Mouse (Mus musculus) myocyte (in vitro differentiated cells): Measurements from ENCODE around the gene Ntrk3. TPM values are rescaled to one million over a fixed set of nuclear protein-coding genes. Genes with fewer than 3 reads are reported as not detected.

Source experiments
- H3K27me3 ChIP-seq: one replicate; pipeline ENCODE4 v1.6.1; 2011; ENCODE audit not compliant: control insufficient read depth, insufficient read depth, insufficient read length
- H3K36me3 ChIP-seq: one replicate; pipeline ENCODE4 v1.6.1; 2011; ENCODE audit not compliant: control insufficient read depth, insufficient read depth
- H3K4me2 ChIP-seq: one replicate; pipeline ENCODE4 v1.6.1; 2011; ENCODE audit warnings: low read depth, control low read depth
- H3K4me3 ChIP-seq: one replicate; pipeline ENCODE4 v1.5.1; 2011; ENCODE audit warnings: mild to moderate bottlenecking, control low read depth, moderate library complexity
- H3K79me2 ChIP-seq: one replicate; pipeline ENCODE4 v1.6.1; 2011; ENCODE audit not compliant: control insufficient read depth, insufficient read depth
- H3ac ChIP-seq: one replicate; pipeline ENCODE4 v1.6.1; 2011; ENCODE audit not compliant: control insufficient read depth, insufficient read length
- CEBPB ChIP-seq: IDR thresholded peaks from 2 replicates; pipeline ENCODE4 v1.6.1; 2011; ENCODE audit warnings: mild to moderate bottlenecking, moderate library complexity; ENCODE audit not compliant: poor library complexity, insufficient read depth, severe bottlenecking
- E2F4 ChIP-seq: IDR thresholded peaks from one replicate; pipeline ENCODE4 v1.6.1; 2011; ENCODE audit warnings: mild to moderate bottlenecking, control low read depth, moderate library complexity; ENCODE audit not compliant: insufficient read depth
- MAX ChIP-seq: IDR thresholded peaks from one replicate; pipeline ENCODE4 v1.6.1; 2011; ENCODE audit warnings: low read depth, mild to moderate bottlenecking, control low read depth
- MYOD1 ChIP-seq, 3 experiments: IDR thresholded peaks; one replicate each; pipeline ENCODE4 v1.6.1; 2011; ENCODE audit warnings: control low read depth in 2 of 3, low read depth in 2 of 3, mild to moderate bottlenecking in 2 of 3, moderate library complexity in 1 of 3; ENCODE audit not compliant: insufficient read length in 2 of 3, control insufficient read depth in 1 of 3
- MYOG ChIP-seq, 3 experiments: IDR thresholded peaks; one replicate each; pipeline ENCODE4 v1.6.1; 2011; ENCODE audit warnings: control low read depth in 2 of 3, low read depth in 2 of 3, mild to moderate bottlenecking in 2 of 3; ENCODE audit not compliant: insufficient read length in 2 of 3, control insufficient read depth in 1 of 3, insufficient read depth in 1 of 3
- POLR2A ChIP-seq: IDR thresholded peaks from one replicate; pipeline ENCODE4 v1.6.1; 2011; ENCODE audit warnings: low read depth, mild to moderate bottlenecking, control low read depth, moderate library complexity; ENCODE audit not compliant: insufficient read length
- POLR2AphosphoS2 ChIP-seq: IDR thresholded peaks from one replicate; pipeline ENCODE4 v1.6.1; 2011; ENCODE audit warnings: low read depth, control low read depth; ENCODE audit not compliant: insufficient read length
- REST ChIP-seq: IDR thresholded peaks from one replicate; pipeline ENCODE4 v1.6.1; 2011; ENCODE audit warnings: mild to moderate bottlenecking, control low read depth, moderate library complexity; ENCODE audit not compliant: insufficient read depth, insufficient read length
- SRF ChIP-seq: IDR thresholded peaks from one replicate; pipeline ENCODE4 v1.6.1; 2011; ENCODE audit warnings: low read depth; ENCODE audit not compliant: control insufficient read depth, insufficient read length
- TCF12 ChIP-seq: IDR thresholded peaks from one replicate; pipeline ENCODE4 v1.6.1; 2011; ENCODE audit warnings: mild to moderate bottlenecking, control low read depth; ENCODE audit not compliant: poor library complexity, insufficient read depth, severe bottlenecking
- TCF3 ChIP-seq: IDR thresholded peaks from one replicate; pipeline ENCODE4 v1.6.1; 2011; ENCODE audit warnings: low read depth, control low read depth; ENCODE audit not compliant: insufficient read length
- USF1 ChIP-seq: IDR thresholded peaks from one replicate; pipeline ENCODE4 v1.6.1; 2011; ENCODE audit warnings: low read depth, mild to moderate bottlenecking, control low read depth, moderate library complexity
- polyA plus RNA-seq: library from polyadenylated mRNA; unstranded; fragments of >200 nt; fragmentation: generic; extraction: Trizol; gene quantifications from one replicate; pipeline ENCODE4 v1.2.1, GENCODE M21; 2012; ENCODE audit warnings: missing spikeins

Ntrk3 gene
- polyA plus RNA-seq, 1 experiment, result 0.17 TPM

- Histone ChIP-seq H3K27me3 (no peaks in the 10 kb centered on the region), H3K79me2 (no peaks in the 10 kb centered on the region), H3K4me3 (no peak overlapping the region), H3K4me2 (no peak overlapping the region), H3ac (no peak overlapping the region), H3K36me3 (no peaks in the 10 kb centered on the region)
- TF ChIP-seq CEBPB (no peak), MAX (no peak), POLR2AphosphoS2 (no peak), MYOG (IDR thresholded peaks at IDR 0.05; ENCODE audit: control insufficient read depth in 1 of 3, insufficient read depth in 1 of 3, insufficient read length in 2 of 3, low read depth in 2 of 3) (no peak), POLR2A (no peak), MYOD1 (IDR thresholded peaks at IDR 0.05; ENCODE audit: control insufficient read depth in 1 of 3, insufficient read length in 2 of 3, low read depth in 2 of 3) (no peak), TCF3 (no peak), REST (no peak), USF1 (no peak), TCF12 (no peak), SRF (no peak), E2F4 (no peak)
These were observed 209.8 kb downstream of the Ntrk3 start for GRCm38 (mm10) chr7:78528008-78528407.

DNA sequence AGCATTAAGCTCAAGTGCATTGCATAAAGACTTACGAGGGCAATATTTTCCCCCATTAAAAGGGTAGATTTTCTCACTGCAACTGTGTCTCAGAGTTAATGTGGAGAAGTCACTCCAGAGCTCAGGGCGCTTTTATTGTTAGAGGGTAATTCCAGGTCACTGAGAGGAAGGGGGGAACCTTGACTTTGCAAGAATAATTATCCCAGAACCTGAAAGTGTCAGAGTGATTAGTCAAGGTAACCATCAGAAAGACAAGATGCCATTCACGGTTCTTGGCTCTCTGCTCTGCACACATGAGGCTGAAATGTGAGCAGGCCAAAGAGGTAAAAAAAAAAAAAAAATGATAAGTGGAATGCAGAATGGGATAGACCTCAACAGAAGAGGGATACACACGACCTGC lies 210.2 kb downstream of the Ntrk3 start:
- H3K4me2 ChIP-seq, result no peak overlapping the region
- no peak overlapping the region for H3K4me3 ChIP-seq
- no peaks in the 10 kb centered on the region for H3K27me3 ChIP-seq
- no peak for TF ChIP-seq TCF3
- no peak for TF ChIP-seq MAX
- no peak for TF ChIP-seq MYOG (IDR thresholded peaks at IDR 0.05; ENCODE audit: control insufficient read depth in 1 of 3, insufficient read depth in 1 of 3, insufficient read length in 2 of 3, low read depth in 2 of 3)
- H3K36me3 ChIP-seq, result no peaks in the 10 kb centered on the region
- no peak overlapping the region for H3ac ChIP-seq
- no peaks in the 10 kb centered on the region for H3K79me2 ChIP-seq

- H3K27me3 ChIP-seq, result no peaks in the 10 kb centered on the region
- H3K4me2 ChIP-seq, result no peak overlapping the region
- H3K4me3 ChIP-seq, result no peak overlapping the region
- H3K36me3 ChIP-seq, result no peaks in the 10 kb centered on the region
- H3K79me2 ChIP-seq, result no peaks in the 10 kb centered on the region
- no peak overlapping the region for H3ac ChIP-seq
- TF ChIP-seq MAX (no peak), TCF3 (no peak), MYOG (IDR thresholded peaks at IDR 0.05; ENCODE audit: control insufficient read depth in 1 of 3, insufficient read depth in 1 of 3, insufficient read length in 2 of 3, low read depth in 2 of 3) (no peak), TCF12 (no peak), USF1 (no peak), POLR2A (no peak), CEBPB (no peak), SRF (no peak), REST (no peak)
These were observed 217.4 kb downstream of the Ntrk3 start for GRCm38 (mm10) chr7:78520243-78520927.

- Histone ChIP-seq H3ac (no peak overlapping the region), H3K27me3 (no peaks in the 10 kb centered on the region), H3K4me2 (no peak overlapping the region), H3K36me3 (no peaks in the 10 kb centered on the region), H3K4me3 (no peak overlapping the region), H3K79me2 (no peaks in the 10 kb centered on the region)
- TF ChIP-seq POLR2AphosphoS2 (no peak), MYOD1 (IDR thresholded peaks at IDR 0.05; ENCODE audit: control insufficient read depth in 1 of 3, insufficient read length in 2 of 3, low read depth in 2 of 3) (no peak)
These were observed 218.1 kb downstream of the Ntrk3 start for GRCm38 (mm10) chr7:78519689-78520088.

DNA sequence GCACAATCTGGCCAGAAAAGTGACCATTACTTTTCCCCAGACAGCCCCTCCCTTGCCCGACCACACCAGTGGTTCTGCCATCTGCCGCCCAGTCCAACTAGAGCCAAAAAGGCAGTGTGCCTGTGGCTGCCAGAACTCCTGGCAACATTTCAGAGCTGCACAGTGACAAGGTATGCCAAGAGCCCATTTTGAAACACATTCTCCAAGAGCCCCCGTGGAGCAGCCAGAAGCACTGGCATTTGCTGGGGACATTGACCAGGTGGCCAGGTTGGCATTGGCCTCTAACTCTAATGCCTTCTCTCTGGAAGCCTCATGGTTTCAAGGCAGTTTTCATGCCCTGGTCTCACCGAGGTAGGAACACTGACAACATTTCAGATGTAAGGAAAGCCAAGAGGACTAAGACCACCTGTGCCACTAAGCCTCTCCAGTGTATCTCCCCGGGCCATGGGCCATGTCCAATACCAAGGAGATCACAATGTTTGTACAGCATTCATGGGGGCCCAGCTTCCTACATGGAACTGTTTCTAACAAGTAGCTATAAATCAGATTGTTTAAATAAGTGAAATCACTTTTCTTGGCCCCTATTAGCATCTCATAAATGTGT lies 218.9 kb downstream of the Ntrk3 start:
- Histone ChIP-seq H3K79me2 (no peaks in the 10 kb centered on the region), H3K4me3 (no peak overlapping the region), H3K36me3 (no peaks in the 10 kb centered on the region), H3ac (no peak overlapping the region), H3K27me3 (no peaks in the 10 kb centered on the region), H3K4me2 (no peak overlapping the region)
- no peak for TF ChIP-seq TCF3
- TF ChIP-seq POLR2AphosphoS2, result no peak
- no peak for TF ChIP-seq MYOD1 (IDR thresholded peaks at IDR 0.05; ENCODE audit: control insufficient read depth in 1 of 3, insufficient read length in 2 of 3, low read depth in 2 of 3)
- no peak for TF ChIP-seq MAX
- no peak for TF ChIP-seq E2F4
- no peak for TF ChIP-seq POLR2A
- TF ChIP-seq SRF, result no peak
- no peak for TF ChIP-seq USF1
- TF ChIP-seq TCF12, result no peak
- no peak for TF ChIP-seq MYOG (IDR thresholded peaks at IDR 0.05; ENCODE audit: control insufficient read depth in 1 of 3, insufficient read depth in 1 of 3, insufficient read length in 2 of 3, low read depth in 2 of 3)
- TF ChIP-seq CEBPB, result no peak
- TF ChIP-seq REST, result no peak
